Mouse (Mus musculus) hindbrain, embryonic 10.5 days (tissue): ENCODE measurements at regions not wholly inside any gene's neighbourhood (a gene's known extent, or its start where the extent isn't known, plus 50 kb on each side); places are given as distances from the start of the nearest gene placed in this dataset.

Source experiments
- DNase-seq: peaks from one replicate; pipeline ENCODE4 v3.0.0-alpha.2; 2017; ENCODE audit warnings: low spot score
- H3K27ac ChIP-seq: fragments of 300-500 bp; sonication (generic); 2 replicates; pipeline ENCODE4 v1.5.1; 2016; ENCODE audit warnings: mild to moderate bottlenecking, moderate library complexity
- H3K27me3 ChIP-seq: fragments of 300-500 bp; sonication (generic); 2 replicates; pipeline ENCODE4 v1.6.1; 2016; ENCODE audit warnings: mild to moderate bottlenecking; ENCODE audit not compliant: poor library complexity, insufficient read depth, severe bottlenecking
- H3K36me3 ChIP-seq: fragments of 300-500 bp; sonication (generic); 2 replicates; pipeline ENCODE4 v1.6.1; 2016; ENCODE audit warnings: mild to moderate bottlenecking, moderate library complexity
- H3K4me1 ChIP-seq: fragments of 300-500 bp; sonication (generic); replicated peaks from 2 replicates; pipeline ENCODE4 v1.6.1; 2016; ENCODE audit warnings: mild to moderate bottlenecking
- H3K4me3 ChIP-seq: fragments of 300-500 bp; sonication (generic); 2 replicates; pipeline ENCODE4 v1.5.1; 2016; ENCODE audit warnings: mild to moderate bottlenecking, moderate library complexity
- H3K9me3 ChIP-seq: fragments of 300-500 bp; sonication (generic); 2 replicates; pipeline ENCODE4 v1.6.1; 2016; ENCODE audit warnings: mild to moderate bottlenecking, moderate library complexity
- WGBS: fragments of 180-500 bp; shearing (Covaris S2); methylation state at CpG from one replicate; pipeline ENCODE4 v1.1.7; 2016; 5-methylcytosine and 5-hydroxymethylcytosine counted together

DNA sequence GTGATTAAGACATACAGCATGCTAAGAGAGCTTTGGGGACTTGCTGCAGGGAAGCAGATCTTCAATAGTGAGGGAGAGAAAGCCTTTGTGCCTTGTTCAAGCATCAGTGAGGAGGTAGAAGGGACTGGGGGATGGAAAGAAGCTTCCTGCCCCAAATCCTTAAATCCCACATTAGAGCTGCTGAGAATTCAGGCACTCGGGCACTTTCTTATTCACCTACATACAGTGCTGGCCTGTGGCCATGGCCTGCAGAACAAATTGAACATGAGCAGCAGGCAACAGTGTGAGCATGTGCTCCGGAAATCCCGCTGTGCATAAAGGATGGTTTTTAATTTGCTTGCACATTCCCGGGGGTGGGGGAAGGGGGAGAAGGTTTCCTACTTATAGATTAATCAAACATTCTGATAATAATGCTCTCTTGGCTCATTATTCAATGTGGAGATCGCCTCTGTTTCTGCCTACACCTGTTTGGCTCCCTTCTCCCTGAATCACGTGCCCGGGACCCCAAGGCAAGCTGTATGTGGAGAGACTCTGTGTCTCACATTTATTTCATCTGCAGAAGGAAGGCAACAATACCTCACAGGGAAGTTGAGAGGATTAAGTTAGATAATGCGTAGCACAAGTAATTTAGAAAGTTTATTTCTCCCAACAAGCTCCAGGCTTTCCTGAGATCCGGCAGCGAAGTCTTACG lies 60.3 kb upstream of the Vamp9 start:
- Histone ChIP-seq H3K27ac (0 out of 2 replicates have a peak overlapping the region, but pooled peaks have one; percentile 16), H3K27me3 (no peaks in the 10 kb centered on the region), H3K9me3 (no peaks in the 10 kb centered on the region), H3K4me3 (no peak overlapping the region), H3K4me1 (peaks cover 23% of the 10 kb centered on the region), H3K36me3 (no peaks in the 10 kb centered on the region)
- DNase-seq: no peak
- WGBS: 85% methylated on average over 11 of the region's 11 CpGs

DNA sequence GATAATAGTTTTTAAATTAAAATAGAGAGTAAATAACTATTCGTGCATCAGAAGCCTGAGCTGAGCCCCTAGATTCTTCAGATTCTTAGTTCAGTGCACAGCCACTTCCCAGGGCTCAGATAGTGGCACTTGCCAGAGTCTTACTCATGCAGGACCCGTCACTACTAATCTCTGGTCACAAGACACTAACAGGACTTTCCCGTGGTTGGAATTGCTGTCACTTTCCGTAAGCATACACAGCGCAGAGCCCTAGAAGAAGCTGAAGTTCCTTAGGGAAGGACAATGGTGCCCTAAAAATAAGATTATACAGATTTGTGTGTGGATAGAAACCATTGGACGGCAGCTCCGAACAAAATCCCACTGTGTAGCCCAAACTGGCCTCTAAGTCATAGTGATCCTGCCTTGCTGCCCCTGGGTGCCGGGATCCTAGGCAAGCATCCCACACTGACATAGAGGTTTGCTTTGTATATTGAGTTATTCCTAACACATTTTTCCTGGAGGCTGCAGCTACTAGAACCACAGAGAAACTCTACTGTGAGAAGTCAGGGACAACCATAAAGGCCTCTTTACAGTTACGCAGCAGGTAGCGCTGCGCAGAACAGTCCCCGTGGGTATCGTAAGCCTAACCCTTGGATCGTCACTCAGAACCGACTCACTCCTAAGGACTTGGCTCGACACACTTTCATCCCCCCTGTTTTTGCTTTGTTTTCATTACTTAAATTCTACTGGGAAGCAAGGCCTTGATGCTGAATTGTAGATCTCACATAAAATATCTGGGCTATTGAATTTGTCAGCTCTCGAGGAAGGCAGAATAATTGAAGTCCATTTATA lies 57.7 kb upstream of the Vamp9 start:
- WGBS: 84% methylated on average over 17 of the region's 17 CpGs
- no peak overlapping the region for H3K4me3 ChIP-seq
- H3K27ac ChIP-seq: 0 out of 2 replicates have a peak overlapping the region, but pooled peaks have one; percentile 53
- no peak for DNase-seq
- no peaks in the 10 kb centered on the region for H3K9me3 ChIP-seq
- H3K36me3 ChIP-seq: no peaks in the 10 kb centered on the region
- H3K27me3 ChIP-seq: no peaks in the 10 kb centered on the region
- peaks cover 11% of the 10 kb centered on the region for H3K4me1 ChIP-seq

DNA sequence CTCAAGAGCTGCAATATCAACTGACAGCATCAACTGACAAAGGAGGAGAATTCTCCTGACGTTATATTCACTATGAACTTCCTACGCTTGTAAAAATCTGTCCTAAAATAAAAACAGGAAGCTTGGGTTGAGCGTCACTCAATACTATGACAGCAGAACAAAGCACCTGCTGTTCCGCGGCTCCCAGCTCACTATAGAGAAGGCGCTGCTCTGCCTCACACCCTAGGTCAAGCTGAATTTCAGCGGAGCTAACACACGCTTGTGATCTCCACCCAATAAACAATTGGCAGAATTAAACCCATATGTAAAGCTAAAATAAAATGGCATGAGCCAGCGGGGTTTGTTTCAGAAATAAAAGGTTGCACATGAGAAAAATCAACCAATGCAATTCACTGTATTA lies 57.1 kb upstream of the Vamp9 start:
- Histone ChIP-seq H3K9me3 (no peaks in the 10 kb centered on the region), H3K36me3 (no peaks in the 10 kb centered on the region), H3K27ac (0 out of 2 replicates have a peak overlapping the region, but pooled peaks have one; percentile 53), H3K4me1 (peaks cover 11% of the 10 kb centered on the region), H3K4me3 (no peak overlapping the region), H3K27me3 (no peaks in the 10 kb centered on the region)
- no peak for DNase-seq
- WGBS: 49% methylated on average over 9 of the region's 9 CpGs

DNA sequence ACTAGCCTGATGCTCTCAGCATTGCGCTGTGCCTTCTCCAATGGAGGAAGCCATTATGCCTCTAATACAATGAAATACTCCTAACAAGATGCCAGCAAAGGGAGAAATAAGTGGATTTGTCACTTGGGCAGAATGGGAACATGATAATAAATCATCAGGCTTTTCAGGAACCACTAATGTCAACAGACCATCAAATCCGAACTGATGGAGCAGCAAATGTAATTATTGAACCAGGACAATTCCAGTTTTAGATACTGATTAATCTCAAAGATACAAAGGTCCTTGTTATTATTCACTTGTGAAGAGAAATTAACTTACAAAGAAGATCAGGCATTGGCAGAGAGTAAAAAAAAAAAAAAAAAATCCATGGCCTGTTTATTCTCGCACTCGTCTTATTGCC lies 53.7 kb upstream of the Vamp9 start:
- Histone ChIP-seq H3K4me3 (no peak overlapping the region), H3K9me3 (no peaks in the 10 kb centered on the region), H3K27me3 (peaks cover 4% of the 10 kb centered on the region; the same call in 1 of the 2 replicates), H3K36me3 (no peaks in the 10 kb centered on the region), H3K27ac (no peak overlapping the region), H3K4me1 (peaks cover 13% of the 10 kb centered on the region)
- no peak for DNase-seq
- WGBS: 85% methylated on average over 4 of the region's 4 CpGs
